Mouse (Mus musculus) heart, postnatal 4 days (tissue): ENCODE measurements around the gene Lrrc61. TPM values are rescaled to one million over a fixed set of nuclear protein-coding genes. Genes with fewer than 3 reads are reported as not detected.
"Not testable (repeated sequence)": the region's sequence is repeated elsewhere in the genome, so short reads cannot be mapped to it uniquely, and the experiment has no call there.

Source experiments
- DNase-seq: peaks from one replicate; pipeline ENCODE4 v3.0.0; 2021
- total RNA-seq, 2 experiments: library from RNA; stranded (reverse); gene quantifications; 2 replicates each; pipeline ENCODE4 v1.2.3; 2021

Lrrc61 gene
- 1 to 10 TPM; 7.5 to 9.1 TPM for total RNA-seq

GRCm38 (mm10) chr6:48554280-48555103 lies at the start of gene Lrrc61:
Gene Lrrc61 (plus strand): TSS chr6:48554796.
- peak; percentile 99 for DNase-seq

GRCm38 (mm10) chr6:48508087-48508486 lies 46.5 kb upstream of the Lrrc61 start:
- no peak for DNase-seq

GRCm38 (mm10) chr6:48510426-48510825 lies 44.2 kb upstream of the Lrrc61 start:
- no peak for DNase-seq

- no peak for DNase-seq
These were observed 42.7 kb upstream of the Lrrc61 start for GRCm38 (mm10) chr6:48511861-48512260.

GRCm38 (mm10) chr6:48524882-48525281 lies 29.7 kb upstream of the Lrrc61 start:
- DNase-seq: not testable (repeated sequence)

- no peak for DNase-seq
These were observed 26.7 kb upstream of the Lrrc61 start for GRCm38 (mm10) chr6:48527901-48528300.

GRCm38 (mm10) chr6:48529261-48529660 lies 25.3 kb upstream of the Lrrc61 start:
- DNase-seq: no peak

- DNase-seq: no peak
These were observed 24.6 kb upstream of the Lrrc61 start for GRCm38 (mm10) chr6:48529871-48530440.

- DNase-seq: no peak
These were observed 23.7 kb upstream of the Lrrc61 start for GRCm38 (mm10) chr6:48530862-48531261.

GRCm38 (mm10) chr6:48533475-48533874 lies 21.1 kb upstream of the Lrrc61 start:
- no peak for DNase-seq

GRCm38 (mm10) chr6:48534913-48535312 lies 19.7 kb upstream of the Lrrc61 start:
- DNase-seq: no peak

- DNase-seq: no peak
These were observed 18.5 kb upstream of the Lrrc61 start for GRCm38 (mm10) chr6:48536091-48536490.

GRCm38 (mm10) chr6:48537105-48537954 lies 17.3 kb upstream of the Lrrc61 start, which contains the start of gene Atp6v0e2:
Gene Atp6v0e2 (plus strand): TSS chr6:48537615.
- DNase-seq: peak; percentile 81

- peak; percentile 86 for DNase-seq
These were observed 15.5 kb upstream of the Lrrc61 start for GRCm38 (mm10) chr6:48538841-48539737.

GRCm38 (mm10) chr6:48539860-48540259 lies 14.7 kb upstream of the Lrrc61 start:
- no peak for DNase-seq

- no peak for DNase-seq
These were observed 13.9 kb upstream of the Lrrc61 start for GRCm38 (mm10) chr6:48540721-48541120.

GRCm38 (mm10) chr6:48541560-48542450 lies 12.8 kb upstream of the Lrrc61 start:
- DNase-seq: no peak

- DNase-seq: no peak
These were observed 12.0 kb upstream of the Lrrc61 start for GRCm38 (mm10) chr6:48542631-48543030.

GRCm38 (mm10) chr6:48545251-48545650 lies 9.3 kb upstream of the Lrrc61 start:
- no peak for DNase-seq

GRCm38 (mm10) chr6:48546271-48546670 lies 8.3 kb upstream of the Lrrc61 start:
- peak; percentile 55 for DNase-seq

GRCm38 (mm10) chr6:48546858-48547257 lies 7.7 kb upstream of the Lrrc61 start:
- no peak for DNase-seq
